Mouse (Mus musculus) ovary, postnatal 36 days (tissue): ENCODE data around the gene Gcm1.

Experiments
- DNase-seq: peaks from one replicate; pipeline ENCODE4 v3.0.0; 2022; ENCODE audit warnings: low spot score, mixed read lengths

Gene Gcm1

DNA sequence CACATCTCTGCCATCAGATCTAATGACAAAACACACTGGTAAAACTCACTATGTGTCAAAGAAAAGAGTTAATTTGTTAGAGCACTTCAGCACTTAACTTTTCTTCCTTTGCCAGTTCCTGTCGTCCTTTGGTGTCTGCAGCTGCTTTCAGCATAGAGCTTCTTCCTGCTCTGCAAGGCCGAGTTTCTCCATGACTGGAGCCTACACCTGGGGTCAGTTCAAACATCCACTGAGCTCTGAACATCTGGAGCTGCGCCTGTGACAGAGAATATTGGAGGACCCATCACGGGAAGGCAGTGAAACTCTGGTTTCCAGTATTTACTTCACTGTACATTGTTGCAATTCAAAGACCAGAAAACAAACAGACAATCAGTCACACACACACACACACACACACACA, 49.7 kb downstream of the Gcm1 start:
- no peak for DNase-seq

DNA sequence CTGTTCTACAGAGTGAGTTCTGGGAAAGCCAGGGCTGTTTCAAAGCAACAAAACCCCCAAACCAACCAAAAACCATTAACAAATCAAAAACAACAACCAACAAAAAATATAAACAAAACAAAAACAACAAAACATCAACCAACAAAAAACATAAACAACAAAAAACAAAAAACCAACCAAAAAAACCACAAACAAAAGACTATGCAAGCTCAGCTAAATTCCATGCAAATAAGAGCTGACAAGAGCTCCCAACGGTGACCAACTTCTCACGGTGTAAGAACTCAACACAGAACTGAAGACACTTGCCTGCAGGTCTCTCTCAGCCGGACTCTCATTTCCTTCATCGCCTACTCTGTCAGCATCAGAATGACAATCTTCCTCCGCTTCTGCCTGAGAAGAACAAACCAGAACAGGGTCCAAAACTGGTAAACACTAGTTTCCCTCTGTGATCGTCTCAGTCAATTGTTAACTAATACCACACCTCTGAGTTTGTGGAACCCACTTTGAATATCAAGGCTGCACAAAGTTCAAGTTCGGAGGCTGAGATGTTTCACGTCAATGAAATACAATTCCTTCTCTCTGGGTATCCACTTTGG, 52.3 kb downstream of the Gcm1 start:
- DNase-seq = no peak

DNA sequence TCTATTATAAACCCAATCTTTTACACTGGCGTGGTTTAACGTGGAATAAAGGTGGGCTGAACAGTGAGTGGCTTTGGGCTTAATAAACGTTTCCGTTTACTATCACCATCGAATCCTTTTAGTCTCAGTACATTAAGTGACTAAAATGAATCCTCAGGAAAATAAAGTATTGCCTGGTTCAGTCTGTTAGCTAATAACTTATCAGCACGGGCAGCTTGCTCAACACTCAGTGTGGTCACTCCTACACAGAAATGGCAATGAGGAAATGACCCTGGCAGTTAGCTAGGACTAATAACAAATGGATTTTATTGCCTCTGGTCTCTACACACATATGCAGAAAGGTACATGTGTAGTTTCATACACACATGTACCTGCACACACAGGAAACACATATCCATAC, 53.2 kb downstream of the Gcm1 start:
- no peak for DNase-seq

DNA sequence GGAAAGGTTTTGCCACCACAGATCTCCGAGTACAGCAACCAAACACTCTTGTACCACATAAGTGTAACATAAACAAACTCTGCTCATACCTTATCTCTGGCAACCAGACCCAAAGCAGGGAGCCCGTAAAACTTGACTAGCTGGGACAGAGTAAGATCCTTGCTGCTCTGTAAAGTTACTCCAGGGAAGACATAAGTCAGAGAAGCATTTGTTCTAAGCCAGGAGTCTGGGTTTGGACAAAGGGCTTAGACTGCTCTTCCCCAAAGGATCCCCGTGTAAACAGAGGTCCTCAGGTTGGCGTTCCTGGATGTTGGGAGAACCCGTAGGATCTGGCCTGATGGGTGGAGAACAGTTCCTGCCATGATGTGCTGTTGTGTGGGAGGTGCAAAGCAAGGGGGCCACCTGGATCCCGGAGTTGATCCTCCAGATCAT, 53.8 kb downstream of the Gcm1 start:
- no peak for DNase-seq

DNA sequence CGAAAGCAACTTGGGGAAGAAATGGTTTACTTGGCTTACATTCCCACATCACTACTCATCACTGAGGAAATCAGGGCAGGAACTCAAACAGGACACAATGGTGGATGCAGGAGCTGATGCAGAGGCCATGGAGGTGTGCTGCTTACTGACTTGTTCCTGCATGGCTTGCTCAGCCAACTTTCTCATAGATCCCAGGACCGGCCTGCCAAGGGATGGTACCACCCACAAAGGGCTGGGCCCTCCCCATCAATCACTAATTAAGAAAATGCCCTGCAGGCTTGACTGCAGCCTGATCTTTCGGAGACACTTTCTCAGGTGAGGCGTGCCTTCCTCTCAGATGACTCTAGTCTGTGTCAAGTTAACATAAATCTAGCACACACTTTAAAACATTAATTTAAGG, 55.1 kb downstream of the Gcm1 start:
- DNase-seq = no peak

DNA sequence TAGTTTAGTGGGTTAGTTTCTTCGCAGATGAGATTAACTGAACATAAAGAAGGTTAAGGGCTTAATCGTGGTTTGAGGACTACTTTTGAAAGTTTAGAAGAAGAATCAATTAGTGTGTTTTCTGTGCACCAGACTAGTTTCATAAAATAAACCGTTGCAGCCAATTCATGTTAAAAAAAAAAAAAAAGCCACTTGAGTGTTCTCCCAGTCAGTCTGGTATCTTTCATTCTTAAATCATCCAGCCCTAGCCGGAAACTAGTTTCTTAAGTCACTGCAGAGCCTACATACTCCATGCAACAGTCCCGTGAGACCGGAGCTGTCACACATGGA, 55.8 kb downstream of the Gcm1 start:
- DNase-seq = no peak

DNA sequence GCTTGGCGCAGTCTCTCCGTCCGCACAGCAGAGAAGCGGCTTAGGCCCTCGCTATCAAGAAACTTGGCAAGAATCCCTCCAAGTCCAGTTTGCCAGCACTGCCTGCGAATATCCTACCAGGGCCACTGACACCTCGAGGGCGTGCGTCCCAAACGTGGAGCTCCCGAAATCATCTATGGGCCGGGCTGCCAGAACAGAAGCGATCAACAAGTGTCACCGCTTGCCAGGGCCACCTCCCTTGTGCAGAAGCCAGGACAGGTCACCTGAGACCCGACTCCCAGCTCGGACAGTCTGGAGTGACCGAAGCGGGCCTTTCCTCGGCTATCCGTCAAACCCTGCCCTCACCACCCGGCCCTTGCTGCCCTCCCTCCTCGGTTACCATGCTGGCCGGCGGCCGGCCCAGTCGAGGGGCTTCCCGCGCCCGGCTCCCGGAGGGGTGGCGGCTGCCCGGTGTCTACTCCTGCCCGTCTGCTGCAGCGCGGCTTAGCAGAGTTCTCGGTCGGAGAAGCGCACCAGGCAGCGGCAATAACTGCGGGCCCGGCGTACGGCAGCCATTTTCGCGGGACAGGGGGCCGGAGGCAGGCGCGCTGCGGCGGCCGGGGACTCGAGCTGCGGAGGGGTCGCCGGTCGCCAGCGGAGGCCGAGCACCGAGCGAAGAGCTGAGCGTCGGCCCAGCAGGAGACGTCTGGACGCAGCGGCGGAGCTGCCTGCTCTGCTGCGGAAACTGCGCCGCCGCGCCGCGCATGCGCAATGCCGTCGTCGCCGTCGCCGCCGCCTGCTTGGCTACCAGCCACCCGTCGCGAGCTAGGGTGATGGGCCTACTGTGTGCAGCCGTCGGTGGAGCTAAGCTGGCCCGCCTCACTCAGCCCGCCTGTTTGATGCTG, 56.4 kb downstream of the Gcm1 start:
- peak; percentile 82 for DNase-seq

DNA sequence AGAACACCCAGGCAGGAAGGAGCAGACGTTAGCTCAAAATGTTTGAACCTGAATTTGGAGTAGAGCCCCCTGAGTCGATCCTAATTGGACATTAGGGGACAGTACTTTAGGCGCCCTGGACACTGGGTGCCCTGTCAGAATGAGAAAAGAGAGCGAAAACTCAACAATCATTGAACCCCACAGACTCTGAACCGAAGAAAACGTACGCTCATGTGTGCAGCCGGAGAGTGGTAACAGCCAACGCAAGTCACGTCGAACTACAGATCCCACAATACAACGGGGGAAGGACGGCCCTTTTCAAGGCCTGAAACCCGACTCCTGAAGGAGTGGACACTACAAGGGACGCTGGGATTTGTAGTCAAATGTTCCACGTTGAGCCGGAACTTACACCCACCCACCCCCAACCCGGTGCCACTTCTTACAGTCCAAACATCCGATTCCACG, 57.1 kb downstream of the Gcm1 start, which contains the start of the genes Fbxo9 and Ick:
Gene Fbxo9, minus strand, starts transcription at position 270 of the 444 bp plus-strand sequence.
Gene Ick, plus strand, starts transcription at position 397 of the 444 bp plus-strand sequence.
- peak; percentile 78 for DNase-seq

DNA sequence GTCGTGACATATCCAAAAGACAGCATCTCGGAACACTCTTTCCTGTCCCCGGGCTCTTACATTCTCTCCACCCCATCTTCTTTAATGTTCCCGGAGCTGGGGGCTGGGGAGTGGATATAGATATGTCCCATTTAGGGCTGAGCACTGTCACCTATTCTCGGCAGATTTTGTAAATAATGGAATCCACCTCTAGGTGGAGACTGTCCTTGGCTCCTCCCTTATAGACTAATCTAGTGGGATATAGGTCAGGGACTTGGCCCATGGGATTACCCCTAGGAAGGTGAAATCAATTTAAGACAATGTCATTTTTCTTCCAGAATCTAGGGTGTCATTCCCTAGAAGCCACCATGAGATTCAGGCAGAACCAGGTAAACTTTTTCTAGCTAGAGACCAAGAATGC, 57.9 kb downstream of the Gcm1 start:
- DNase-seq = no peak

DNA sequence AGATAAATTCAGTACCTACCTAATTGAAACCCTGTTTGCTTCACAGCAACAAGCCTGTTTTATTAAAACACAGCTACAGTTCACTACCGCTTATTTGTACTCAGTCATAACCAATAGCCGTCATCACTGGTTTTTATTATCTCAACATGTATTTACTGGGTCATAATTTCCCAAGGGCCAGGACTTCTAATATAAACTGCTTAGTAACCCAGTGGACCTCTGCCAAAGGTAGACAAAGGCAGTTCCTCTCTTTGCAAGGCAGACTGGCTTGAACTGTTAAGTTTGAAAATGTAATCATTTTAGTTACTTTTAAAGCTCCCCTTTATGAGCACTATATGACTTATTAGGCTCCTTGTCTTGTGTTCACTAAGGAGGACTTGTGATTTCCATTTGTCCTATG, 59.7 kb downstream of the Gcm1 start:
- no peak for DNase-seq

DNA sequence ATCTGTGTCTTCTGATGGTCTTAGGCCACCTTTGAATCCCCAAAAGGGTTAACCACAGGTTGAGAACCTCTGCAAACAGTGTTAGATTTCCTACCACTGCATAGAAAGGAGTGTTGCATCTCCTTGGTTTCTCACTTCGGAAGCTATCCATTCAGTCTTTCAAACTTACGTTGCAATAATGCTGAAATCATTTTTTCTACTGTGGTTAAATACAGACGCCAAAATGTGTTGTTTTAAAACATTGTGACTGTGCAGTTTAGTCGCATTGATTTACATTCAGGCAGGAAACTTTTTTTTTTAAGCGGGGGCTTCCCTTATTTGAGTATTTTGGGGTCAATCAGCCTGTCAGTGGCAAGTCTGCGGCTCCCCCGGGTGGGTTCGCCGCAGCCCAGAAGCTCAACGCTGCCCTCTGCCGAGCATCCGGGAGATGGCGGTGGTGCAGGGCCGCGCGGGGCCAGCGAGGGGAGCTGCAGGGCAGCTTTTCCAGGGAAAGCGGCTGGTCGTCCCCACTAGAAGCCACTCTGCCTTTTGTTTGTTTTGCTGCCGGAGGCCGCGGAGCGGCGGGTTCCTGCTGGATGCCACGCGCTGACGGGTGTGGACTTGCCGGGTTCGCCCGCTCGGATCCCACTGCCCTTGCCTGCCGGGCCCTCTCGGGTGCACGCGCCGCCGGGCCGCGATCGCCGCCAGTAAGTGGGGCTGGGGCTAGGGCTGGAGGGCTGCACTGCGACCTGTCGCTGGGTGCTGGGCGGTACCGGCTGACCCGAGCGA, 61.2 kb downstream of the Gcm1 start:
- DNase-seq = peak; percentile 94

DNA sequence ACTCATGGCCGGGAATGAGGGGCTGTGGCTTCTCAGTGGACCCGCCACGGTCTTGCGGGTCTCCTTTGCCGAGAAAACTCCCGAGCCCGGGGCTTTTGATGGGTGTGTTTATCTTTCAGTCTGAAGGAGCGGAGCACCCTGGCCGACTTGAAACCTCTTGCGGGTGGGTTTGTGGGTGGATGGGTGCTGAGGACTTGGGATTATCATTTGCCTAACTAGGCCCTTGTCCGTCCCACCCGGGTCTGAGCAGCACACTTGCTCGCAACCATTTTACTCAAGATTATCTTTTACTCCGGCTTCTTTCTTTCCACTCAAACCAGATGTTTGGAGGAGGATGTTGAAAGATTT, 61.8 kb downstream of the Gcm1 start:
- no peak for DNase-seq
